14 mouse cellular contexts compared by ENCODE assay signal in genomic region chr11:109549599-109550290, GRCm38 (mm10).
DNase-seq lines count a peak whose midpoint lies in the region; ATAC-seq and TF ChIP-seq lines count a peak whose summit lies in the region.
"Had no signal": no experiment of that assay in that cellular context is flagged by ENCODE, and none has a peak within 500 bp of the region (broad histone marks: within the 10 kb centered on the region; RNA-seq: fewer than 3 reads in every experiment).

No protein-coding gene starts in this region.

- H3K4me1 ChIP-seq in forebrain, embryonic 10.5 days = peaks cover 16% of the 10 kb centered on the region
- no peaks in the 10 kb centered on the region for H3K4me1 ChIP-seq in forebrain, embryonic 14.5 days (ENCODE audit: control insufficient read depth, insufficient read depth, low read length)
- no peaks in the 10 kb centered on the region for H3K4me1 ChIP-seq in spleen, adult 2 months (ENCODE audit: control insufficient read depth, insufficient read depth, insufficient read length)
- H3K4me1 ChIP-seq: forebrain, embryonic 13.5 days had no signal

- 84% methylated on average over 5 of the region's 5 CpGs for WGBS in forebrain, embryonic 10.5 days
- 82% methylated on average over 5 of the region's 5 CpGs for WGBS in forebrain, embryonic 14.5 days
- 75% methylated on average over 5 of the region's 5 CpGs for WGBS in spleen, adult 2 months

- no peak overlapping the region for H3K4me2 ChIP-seq in forebrain, embryonic 14.5 days (ENCODE audit: low read length)
- H3K4me2 ChIP-seq: forebrain, embryonic 13.5 days; limb, embryonic 13.5 days had no signal

- H3K9me3 ChIP-seq in forebrain, embryonic 10.5 days = no peaks in the 10 kb centered on the region
- H3K9me3 ChIP-seq in forebrain, embryonic 14.5 days (replicated peaks; ENCODE audit: control insufficient read depth, low read length) = no peaks in the 10 kb centered on the region
- H3K9me3 ChIP-seq: forebrain, embryonic 13.5 days; limb, embryonic 13.5 days had no signal

- H3K36me3 ChIP-seq in forebrain, embryonic 10.5 days (replicated peaks) = no peaks in the 10 kb centered on the region
- no peaks in the 10 kb centered on the region for H3K36me3 ChIP-seq in forebrain, embryonic 14.5 days (ENCODE audit: control insufficient read depth, insufficient read depth, low read length)
- no peaks in the 10 kb centered on the region for H3K36me3 ChIP-seq in spleen, adult 2 months (ENCODE audit: control insufficient read depth, insufficient read depth, low read length)
- H3K36me3 ChIP-seq: limb, embryonic 13.5 days had no signal

- intact Hi-C loops in gastrocnemius, adult 2 months (cut with DNase I) = no loop called here

- 0 out of 2 replicates have a peak overlapping the region, but pooled peaks have one; percentile 51 for H3K27ac ChIP-seq in forebrain, embryonic 10.5 days
- H3K27ac ChIP-seq in forebrain, embryonic 14.5 days (ENCODE audit: low read depth, low read length) = no peak overlapping the region
- H3K27ac ChIP-seq in spleen, adult 2 months (ENCODE audit: insufficient read depth, low read length) = peak overlapping the region; percentile 21; the same call in 1 of the 2 replicates
- H3K27ac ChIP-seq in gastrocnemius, adult 2 months = no peak overlapping the region
- H3K27ac ChIP-seq: forebrain, embryonic 13.5 days; left cerebral cortex, adult 2 months; limb, embryonic 13.5 days had no signal

- no peak overlapping the region for H3K9ac ChIP-seq in forebrain, embryonic 14.5 days (ENCODE audit: low read length)
- H3K9ac ChIP-seq: forebrain, embryonic 13.5 days; limb, embryonic 13.5 days had no signal

- DNase-seq in forebrain, embryonic 10.5 days (ENCODE audit: extremely low spot score, low spot score) = no peak
- no peak for DNase-seq in forebrain, embryonic 14.5 days (ENCODE audit: low spot score)
- peak; percentile 74 for DNase-seq in c-Kit-negative CD71-positive TER-119-positive erythroid progenitor cells, embryonic 14.5 days (ENCODE audit: low read depth, low spot score)
- DNase-seq in liver = peak; percentile 91
- no peak for DNase-seq in spleen, adult 2 months (ENCODE audit: low read depth in 1 of 2, low spot score in 2 of 2)
- DNase-seq in gastrocnemius, adult 2 months = no peak
- DNase-seq in frontal cortex, postnatal 10 days (ENCODE audit: low spot score in 2 of 2) = no peak
- no peak for DNase-seq in retina, embryonic 14.5 days (ENCODE audit: low spot score)
- DNase-seq: cerebellum, adult 8-10 months; gastrocnemius, postnatal 36 days; kidney, postnatal 36 days had no signal

- no peak overlapping the region for H3K4me3 ChIP-seq in forebrain, embryonic 10.5 days
- no peak overlapping the region for H3K4me3 ChIP-seq in forebrain, embryonic 14.5 days (ENCODE audit: low read depth, low read length)
- no peak overlapping the region for H3K4me3 ChIP-seq in spleen, adult 2 months (ENCODE audit: extremely low read depth, insufficient read depth, insufficient read length)
- no peak overlapping the region for H3K4me3 ChIP-seq in gastrocnemius, adult 2 months
- H3K4me3 ChIP-seq: forebrain, embryonic 13.5 days; left cerebral cortex, adult 2 months; limb, embryonic 13.5 days had no signal

- no peak for TF ChIP-seq CTCF in spleen, adult 2 months (IDR thresholded peaks at IDR 0.05; ENCODE audit: extremely low read depth, insufficient read depth, insufficient read length, insufficient replicate concordance)
- no peak for TF ChIP-seq CTCF in gastrocnemius, adult 2 months (IDR thresholded peaks at IDR 0.05)

- H3K27me3 ChIP-seq in forebrain, embryonic 10.5 days (ENCODE audit: poor library complexity, severe bottlenecking) = no peaks in the 10 kb centered on the region
- no peaks in the 10 kb centered on the region for H3K27me3 ChIP-seq in forebrain, embryonic 14.5 days (replicated peaks; ENCODE audit: control insufficient read depth, insufficient read depth, low read length)
- no peaks in the 10 kb centered on the region for H3K27me3 ChIP-seq in spleen, adult 2 months (ENCODE audit: control insufficient read depth, insufficient read depth, low read length)
- H3K27me3 ChIP-seq: forebrain, embryonic 13.5 days; limb, embryonic 13.5 days had no signal

- no peak for TF ChIP-seq POLR2A in spleen, adult 2 months (IDR thresholded peaks at IDR 0.05; ENCODE audit: low read depth, low read length)

- no peak for ATAC-seq in forebrain, embryonic 14.5 days
- ATAC-seq: forebrain, embryonic 13.5 days had no signal

Comparison
In these comparisons a context has a peak if more than half of its experiments do, and no peak if none do; other contexts are left out.
1. H3K27ac ChIP-seq: peak in forebrain, embryonic 10.5 days (single experiment) and spleen, adult 2 months (single experiment); none in forebrain, embryonic 14.5 days (single experiment) and gastrocnemius, adult 2 months (single experiment).
2. DNase-seq: peak in c-Kit-negative CD71-positive TER-119-positive erythroid progenitor cells, embryonic 14.5 days (single experiment) and liver (single experiment); none in forebrain, embryonic 10.5 days (single experiment), forebrain, embryonic 14.5 days (single experiment), spleen, adult 2 months (0 of 2), gastrocnemius, adult 2 months (single experiment), frontal cortex, postnatal 10 days (0 of 2) and retina, embryonic 14.5 days (single experiment).